Mouse (Mus musculus) adrenal gland, postnatal 10 days (tissue): ENCODE results near the gene B430305J03Rik. TPM values are rescaled to one million over a fixed set of nuclear protein-coding genes. Genes with fewer than 3 reads are reported as not detected.

ENCODE experiments used
- DNase-seq: peaks from one replicate; pipeline ENCODE4 v3.0.0; 2021; ENCODE audit warnings: mixed read lengths
- long read RNA-seq, 2 experiments: library from polyadenylated mRNA; stranded (forward); transcript quantifications; one replicate each; pipeline ENCODE4 v2.0.0; 2021
- total RNA-seq, 2 experiments: library from RNA; stranded (reverse); gene quantifications; 2 replicates each; pipeline ENCODE4 v1.2.3; 2021

B430305J03Rik gene
- total RNA-seq, result under 1 TPM; 0.15 to 0.21 TPM
- long read RNA-seq, experiment 1, result 0 reads
- long read RNA-seq, experiment 2, result 0 reads

- DNase-seq, result no peak
These were observed at the start of gene B430305J03Rik for GRCm38 (mm10) chr3:61365779-61366373. TSS of gene B430305J03Rik (minus strand) at chr3:61365951.

GRCm38 (mm10) chr3:61409683-61410082 is 43.9 kb upstream of the B430305J03Rik start:
- DNase-seq, result peak; percentile 5

- no peak for DNase-seq
These were observed 41.2 kb upstream of the B430305J03Rik start for GRCm38 (mm10) chr3:61406921-61407320.

- no peak for DNase-seq
These were observed 35.2 kb upstream of the B430305J03Rik start for GRCm38 (mm10) chr3:61400823-61401387.

GRCm38 (mm10) chr3:61396728-61397127 is 31.0 kb upstream of the B430305J03Rik start:
- DNase-seq, result no peak

- DNase-seq, result no peak
These were observed 29.6 kb upstream of the B430305J03Rik start for GRCm38 (mm10) chr3:61395382-61395781.

- DNase-seq, result no peak
These were observed 27.8 kb upstream of the B430305J03Rik start for GRCm38 (mm10) chr3:61393520-61393919.

GRCm38 (mm10) chr3:61392881-61393280 is 27.1 kb upstream of the B430305J03Rik start:
- DNase-seq, result no peak

- no peak for DNase-seq
These were observed 25.8 kb upstream of the B430305J03Rik start for GRCm38 (mm10) chr3:61391564-61391963.

- no peak for DNase-seq
These were observed 20.6 kb upstream of the B430305J03Rik start for GRCm38 (mm10) chr3:61386368-61386767.

GRCm38 (mm10) chr3:61376001-61376400 is 10.2 kb upstream of the B430305J03Rik start:
- DNase-seq, result no peak

- no peak for DNase-seq
These were observed 2.7 kb upstream of the B430305J03Rik start for GRCm38 (mm10) chr3:61368446-61368845.

- DNase-seq, result peak; percentile 65
These were observed 573 bp downstream of the B430305J03Rik start for GRCm38 (mm10) chr3:61364978-61365778.

GRCm38 (mm10) chr3:61364661-61364977 is 1.1 kb downstream of the B430305J03Rik start:
- DNase-seq, result no peak

- peak; percentile 97 for DNase-seq
These were observed 1.6 kb downstream of the B430305J03Rik start for GRCm38 (mm10) chr3:61363989-61364660.

- peak; percentile 92 for DNase-seq
These were observed 2.4 kb downstream of the B430305J03Rik start for GRCm38 (mm10) chr3:61363161-61363988.

GRCm38 (mm10) chr3:61362821-61363160 is 3.0 kb downstream of the B430305J03Rik start:
- DNase-seq, result no peak

- DNase-seq, result no peak
These were observed 4.4 kb downstream of the B430305J03Rik start, which contains the start of gene Rap2b for GRCm38 (mm10) chr3:61361338-61361737. TSS of gene Rap2b (plus strand) at chr3:61361638.

- DNase-seq, result no peak
These were observed 6.9 kb downstream of the B430305J03Rik start for GRCm38 (mm10) chr3:61358756-61359293.

- no peak for DNase-seq
These were observed 7.6 kb downstream of the B430305J03Rik start for GRCm38 (mm10) chr3:61358107-61358506.

GRCm38 (mm10) chr3:61355464-61355863 is 10.3 kb downstream of the B430305J03Rik start:
- no peak for DNase-seq

GRCm38 (mm10) chr3:61349433-61349832 is 16.3 kb downstream of the B430305J03Rik start:
- no peak for DNase-seq
